Mouse (Mus musculus) forebrain, embryonic 15.5 days (tissue): ENCODE measurements around the gene Fzd2. TPM values are rescaled to one million over a fixed set of nuclear protein-coding genes. Genes with fewer than 3 reads are reported as not detected.

ENCODE experiments used
- polyA plus RNA-seq: library from polyadenylated mRNA; unstranded; fragments of >200 nt; fragmentation: Nextera tagmentation; extraction: Ambion mirVana; gene quantifications from 2 replicates; pipeline ENCODE4 v1.2.1, GENCODE M21; 2015

Fzd2 gene
- polyA plus RNA-seq, 1 experiment from 2014 or later, result 18.4 TPM

Other genes starting within 250 kb of the Fzd2 start
- 1.9 and 2.6 TPM in 2 replicates for gene Slc4a1, start 238.2 kb upstream of the Fzd2 start, polyA plus RNA-seq
- gene Rundc3a, start 211.0 kb upstream of the Fzd2 start, polyA plus RNA-seq, result 149 and 150 TPM in 2 replicates
- gene Slc25a39, start 196.4 kb upstream of the Fzd2 start, polyA plus RNA-seq, result 144 TPM in 2 replicates
- gene Grn, start 174.1 kb upstream of the Fzd2 start, polyA plus RNA-seq, result 61.8 and 62.0 TPM in 2 replicates
- 22.5 and 24.3 TPM in 2 replicates for gene Fam171a2, start 156.7 kb upstream of the Fzd2 start, polyA plus RNA-seq
- 4.0 and 4.7 TPM in 2 replicates for gene Itga2b, start 134.3 kb upstream of the Fzd2 start, polyA plus RNA-seq
- 77.6 and 80.8 TPM in 2 replicates for gene Gpatch8, start 48.0 kb upstream of the Fzd2 start, polyA plus RNA-seq
- gene Gm11627, start 24.9 kb upstream of the Fzd2 start, polyA plus RNA-seq, result 8.2 and 10.1 TPM in 2 replicates
- 0.08 and 0.10 TPM in 2 replicates for gene Meioc, start 59.3 kb downstream of the Fzd2 start, polyA plus RNA-seq
- 44.9 and 48.3 TPM in 2 replicates for gene Ccdc43, start 93.4 kb downstream of the Fzd2 start, polyA plus RNA-seq
- 22.1 and 25.6 TPM in 2 replicates for gene Adam11, start 157.0 kb downstream of the Fzd2 start, polyA plus RNA-seq
- gene Gjc1, start 215.3 kb downstream of the Fzd2 start, polyA plus RNA-seq, result 54.4 and 55.0 TPM in 2 replicates
- gene Higd1b, start 231.5 kb downstream of the Fzd2 start, polyA plus RNA-seq, result 12.8 and 13.0 TPM in 2 replicates